Mouse (Mus musculus): Measurements from ENCODE around the gene Pcyt1a.
A peak's percentile ranks its signal among the peaks of the same experiment; 100 is the strongest.

Pcyt1a gene

GRCm38 (mm10) chr16:32430474-32431046, at the start of gene Pcyt1a:
TSS of gene Pcyt1a (plus strand) at chr16:32430921.
- DNase-seq = peak; percentile 100

GRCm38 (mm10) chr16:32382901-32383300, 47.8 kb upstream of the Pcyt1a start:
- peak; percentile 76 for DNase-seq

GRCm38 (mm10) chr16:32384885-32385284, 45.8 kb upstream of the Pcyt1a start:
- DNase-seq = peak; percentile 10

- DNase-seq = peak; percentile 30
Observed at GRCm38 (mm10) chr16:32386826-32387225, 43.9 kb upstream of the Pcyt1a start.

- no peak for DNase-seq
Observed at GRCm38 (mm10) chr16:32389049-32389448, 41.7 kb upstream of the Pcyt1a start.

- DNase-seq = peak; percentile 61
Observed at GRCm38 (mm10) chr16:32389841-32390240, 40.9 kb upstream of the Pcyt1a start.

GRCm38 (mm10) chr16:32390882-32391281, 39.8 kb upstream of the Pcyt1a start:
- DNase-seq = peak; percentile 6

GRCm38 (mm10) chr16:32395679-32396540, 34.8 kb upstream of the Pcyt1a start:
- DNase-seq = no peak

- DNase-seq = peak; percentile 94
Observed at GRCm38 (mm10) chr16:32396541-32396835, 34.2 kb upstream of the Pcyt1a start.

- peak; percentile 62 for DNase-seq
Observed at GRCm38 (mm10) chr16:32398206-32398605, 32.5 kb upstream of the Pcyt1a start.

GRCm38 (mm10) chr16:32400267-32400666, 30.5 kb upstream of the Pcyt1a start, which contains the start of gene Tm4sf19:
TSS of gene Tm4sf19 (plus strand) at chr16:32400506.
- DNase-seq = peak; percentile 88

- peak; percentile 94 for DNase-seq
Observed at GRCm38 (mm10) chr16:32401335-32401965, 29.3 kb upstream of the Pcyt1a start.

GRCm38 (mm10) chr16:32402818-32403217, 27.9 kb upstream of the Pcyt1a start:
- peak; percentile 89 for DNase-seq

GRCm38 (mm10) chr16:32405716-32406115, 25.0 kb upstream of the Pcyt1a start:
- peak; percentile 74 for DNase-seq

- peak; percentile 28 for DNase-seq
Observed at GRCm38 (mm10) chr16:32406671-32407070, 24.1 kb upstream of the Pcyt1a start.

GRCm38 (mm10) chr16:32407730-32408129, 23.0 kb upstream of the Pcyt1a start:
- peak; percentile 39 for DNase-seq

GRCm38 (mm10) chr16:32417457-32417856, 13.3 kb upstream of the Pcyt1a start:
- DNase-seq = no peak

GRCm38 (mm10) chr16:32419517-32420483, 10.9 kb upstream of the Pcyt1a start, which contains the start of gene Tctex1d2:
TSS of gene Tctex1d2 (plus strand) at chr16:32419702.
- peak; percentile 100 for DNase-seq

- DNase-seq = no peak
Observed at GRCm38 (mm10) chr16:32427506-32427905, 3.2 kb upstream of the Pcyt1a start.

GRCm38 (mm10) chr16:32431047-32431591, 398 bp downstream of the Pcyt1a start:
- no peak for DNase-seq

GRCm38 (mm10) chr16:32431926-32432325, 1.2 kb downstream of the Pcyt1a start:
- DNase-seq = peak; percentile 88

GRCm38 (mm10) chr16:32433138-32433537, 2.4 kb downstream of the Pcyt1a start:
- no peak for DNase-seq
